Mouse (Mus musculus) spleen, postnatal 10 days (tissue): ENCODE measurements around the gene Gng8.

Experiments used
- DNase-seq, 2 experiments: peaks; one replicate each; pipeline ENCODE4 v3.0.0; 2021 to 2022; ENCODE audit warnings: low spot score in 2 of 2

Gng8 gene

DNA sequence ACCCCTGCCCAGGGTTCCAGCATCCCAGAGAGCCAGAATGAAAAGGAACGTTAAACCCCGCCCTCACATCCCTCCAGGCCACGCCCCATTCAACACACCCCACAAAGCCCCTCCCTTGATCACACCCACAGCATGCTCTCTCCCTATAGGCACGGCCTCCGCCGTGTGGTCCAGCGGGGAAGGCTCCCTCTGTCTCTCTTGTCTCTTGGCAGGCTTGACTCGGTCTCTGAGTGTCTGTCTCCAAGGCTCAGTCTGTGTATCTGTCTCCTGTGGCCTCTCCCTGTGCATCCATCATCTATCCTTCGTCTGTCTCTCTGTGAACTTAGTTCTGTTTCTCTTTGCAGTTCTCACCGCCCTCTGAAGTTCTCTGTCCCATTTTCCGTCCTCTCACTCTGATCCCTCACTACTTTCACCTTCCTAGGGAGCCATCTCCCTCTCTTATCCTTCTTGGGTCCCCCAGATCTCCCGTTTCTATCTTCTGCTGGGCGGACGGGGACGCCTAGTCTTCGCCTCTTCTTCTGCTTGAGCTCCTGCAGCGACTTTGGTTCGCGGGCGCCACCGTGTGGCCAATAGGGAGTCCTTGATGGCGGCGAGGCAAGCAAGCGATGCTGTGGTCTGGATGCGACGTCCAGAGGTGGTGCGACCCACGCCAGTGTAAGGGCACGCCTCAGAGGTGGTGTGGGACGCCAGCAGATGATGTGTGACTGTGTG lies at the start of gene Gng8:
Gene Gng8 (plus strand): TSS at position 146 of the 711 bp plus-strand sequence.
- peak; percentile 76 to 91 for DNase-seq

DNA sequence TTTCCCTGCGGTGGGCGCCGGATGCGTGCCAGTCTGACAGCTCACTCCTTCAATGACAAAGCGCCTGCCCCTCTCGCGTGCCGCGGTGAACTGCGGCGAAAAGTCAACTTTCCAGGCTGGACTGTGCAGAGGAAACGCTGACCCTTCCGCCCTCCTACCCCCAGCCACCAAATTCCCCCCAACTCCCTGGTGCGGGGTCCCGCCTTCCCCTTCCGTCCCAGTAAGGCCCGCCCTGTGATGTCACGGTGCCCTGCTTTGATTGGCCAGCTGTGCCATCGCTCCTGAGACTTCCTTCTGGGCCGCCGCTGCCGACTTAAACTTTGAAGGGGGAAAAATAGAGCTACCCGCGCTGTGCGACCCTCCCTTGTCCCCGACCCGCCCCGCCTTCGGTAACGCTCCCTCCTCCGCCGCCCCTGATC lies 48.9 kb upstream of the Gng8 start, which contains the start of gene Prkd2:
Gene Prkd2 (plus strand): TSS at position 258 of the 419 bp plus-strand sequence.
- peak; percentile 90 to 92 for DNase-seq

DNA sequence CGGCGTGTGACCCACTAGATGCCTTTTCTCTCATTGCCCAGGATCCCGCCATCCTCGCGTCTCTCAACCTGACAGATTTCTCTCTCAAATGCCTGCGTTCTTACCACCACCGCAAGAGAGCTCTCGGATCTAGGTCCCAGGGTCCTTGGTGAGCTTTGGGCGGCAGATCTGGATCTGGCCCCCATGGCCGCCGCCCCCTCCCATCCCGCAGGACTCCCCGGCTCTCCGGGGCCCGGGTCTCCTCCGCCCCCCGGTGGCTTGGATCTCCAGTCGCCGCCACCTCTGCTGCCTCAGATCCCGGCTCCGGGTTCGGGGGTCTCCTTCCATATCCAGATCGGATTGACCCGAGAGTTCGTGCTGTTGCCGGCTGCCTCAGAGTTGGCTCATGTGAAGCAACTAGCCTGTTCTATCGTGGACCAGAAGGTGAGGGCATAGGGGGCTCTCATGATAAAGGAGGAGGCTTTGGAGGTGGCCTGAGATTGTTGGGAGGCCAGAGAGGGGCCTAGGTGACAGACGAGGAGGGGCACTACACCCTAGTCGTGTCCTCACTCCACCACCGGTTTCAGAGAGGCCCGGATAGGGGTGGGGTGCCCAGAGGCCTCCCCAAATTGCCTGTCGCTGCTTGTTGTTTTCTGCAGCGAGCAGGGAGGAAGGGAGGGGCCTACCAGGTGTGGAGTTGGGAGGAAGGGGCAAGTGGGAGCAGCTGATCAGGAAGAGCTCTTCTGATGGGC lies 48.0 kb upstream of the Gng8 start:
- peak; percentile 64 to 65 for DNase-seq

DNA sequence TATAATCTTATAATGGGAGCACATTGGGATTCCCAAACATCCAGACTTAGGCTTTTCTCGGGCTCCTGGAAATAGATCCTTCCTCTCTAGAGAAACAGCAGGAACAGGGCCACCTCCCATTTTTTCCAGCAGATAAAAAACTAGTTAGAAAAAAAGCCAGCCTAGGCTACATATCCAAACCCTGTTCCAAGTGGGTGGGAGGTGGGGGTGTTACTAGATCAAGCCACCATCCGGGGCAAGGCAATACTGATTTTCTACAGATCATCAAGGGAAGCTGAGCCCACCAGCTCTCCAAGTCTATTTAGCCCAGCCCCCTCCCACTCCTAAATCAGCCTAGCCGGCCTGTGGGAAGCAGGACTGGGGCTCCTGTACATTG lies 46.9 kb upstream of the Gng8 start:
- no peak for DNase-seq

DNA sequence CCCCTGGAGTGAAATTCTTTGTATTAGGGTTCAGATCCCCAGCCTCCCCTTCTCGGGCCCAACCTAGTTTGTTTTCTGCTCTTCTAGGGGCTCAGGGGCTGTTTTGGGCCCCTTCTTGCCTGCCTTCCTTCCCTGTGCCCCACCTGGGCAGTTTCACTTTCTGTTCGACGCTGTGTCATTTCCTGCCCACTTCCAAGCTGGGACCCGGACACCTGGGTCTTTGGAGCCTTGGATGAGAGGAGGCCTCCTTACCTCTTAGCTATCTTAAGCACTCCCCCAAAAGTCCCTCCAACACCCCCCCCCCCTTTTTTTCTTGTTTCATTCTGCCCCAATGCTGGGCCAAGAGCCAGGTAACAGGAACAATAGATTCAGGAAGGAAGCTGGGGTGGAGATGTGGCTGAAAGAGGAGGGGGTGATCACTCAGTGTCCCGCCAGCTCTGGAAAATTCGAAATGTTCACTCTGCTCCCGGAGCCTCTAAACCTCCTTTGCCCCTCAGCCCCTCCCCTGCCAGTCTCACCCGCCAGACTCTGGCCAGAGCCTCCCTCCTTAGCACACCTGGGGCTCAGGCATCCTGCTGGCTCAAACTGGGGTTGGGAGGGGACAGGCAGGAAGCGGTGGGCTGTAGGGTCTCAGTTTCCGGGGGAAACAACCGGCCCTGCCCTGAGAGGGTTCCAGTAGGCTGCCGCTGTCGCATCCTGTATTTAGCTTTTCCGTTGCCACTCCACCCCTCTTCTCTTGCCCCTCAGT lies 46.3 kb upstream of the Gng8 start:
- DNase-seq: peak; percentile 57 to 59

DNA sequence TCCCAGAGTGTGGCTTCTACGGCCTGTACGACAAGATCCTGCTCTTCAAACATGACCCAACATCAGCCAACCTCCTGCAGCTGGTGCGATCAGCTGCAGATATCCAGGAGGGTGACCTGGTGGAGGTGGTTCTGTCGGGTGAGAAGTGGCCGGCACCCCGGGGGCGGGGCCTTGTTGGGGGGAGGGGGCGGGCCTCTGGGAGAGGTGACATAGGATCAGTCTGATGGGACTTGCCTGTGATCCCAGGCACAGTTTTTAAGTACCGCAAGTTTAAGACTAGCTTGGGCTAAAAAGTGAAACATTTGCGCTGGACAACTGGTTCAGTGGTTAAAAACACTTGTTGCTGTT lies 45.8 kb upstream of the Gng8 start:
- DNase-seq: no peak

DNA sequence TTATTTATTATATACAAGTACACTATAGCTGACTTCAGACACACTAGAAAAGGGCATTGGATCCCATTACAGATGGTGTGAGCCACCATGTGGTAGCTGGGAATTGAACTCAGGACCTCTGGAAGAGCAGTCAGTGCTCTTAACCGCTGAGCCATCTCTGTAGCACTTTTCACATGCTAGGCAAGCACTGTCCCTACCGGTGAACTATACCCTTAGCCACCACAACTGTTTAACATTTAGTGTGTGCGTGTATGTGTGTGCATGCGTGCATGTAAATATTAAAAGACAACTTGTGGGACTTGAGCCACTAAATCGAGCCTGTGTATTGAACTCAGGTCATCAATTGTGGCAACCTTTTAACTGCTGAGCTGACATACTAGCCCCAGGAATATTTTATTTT lies 44.8 kb upstream of the Gng8 start:
- no peak for DNase-seq

DNA sequence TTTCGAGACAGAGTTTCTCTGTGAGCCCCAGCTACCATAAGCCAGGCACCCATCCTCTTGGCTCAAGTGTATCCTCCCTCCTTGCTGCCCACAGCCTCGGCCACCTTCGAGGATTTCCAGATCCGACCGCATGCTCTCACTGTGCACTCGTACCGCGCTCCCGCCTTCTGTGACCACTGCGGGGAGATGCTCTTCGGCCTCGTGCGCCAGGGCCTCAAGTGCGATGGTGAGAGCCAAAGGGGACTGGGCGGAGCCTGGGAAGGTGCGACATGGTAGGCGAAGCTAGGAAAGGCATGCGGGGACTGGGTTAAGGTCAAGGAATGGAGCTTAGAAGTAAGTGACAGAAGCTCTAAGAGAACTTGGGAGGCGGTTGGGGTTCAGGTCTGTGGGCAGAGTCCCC lies 44.1 kb upstream of the Gng8 start:
- DNase-seq: no peak

DNA sequence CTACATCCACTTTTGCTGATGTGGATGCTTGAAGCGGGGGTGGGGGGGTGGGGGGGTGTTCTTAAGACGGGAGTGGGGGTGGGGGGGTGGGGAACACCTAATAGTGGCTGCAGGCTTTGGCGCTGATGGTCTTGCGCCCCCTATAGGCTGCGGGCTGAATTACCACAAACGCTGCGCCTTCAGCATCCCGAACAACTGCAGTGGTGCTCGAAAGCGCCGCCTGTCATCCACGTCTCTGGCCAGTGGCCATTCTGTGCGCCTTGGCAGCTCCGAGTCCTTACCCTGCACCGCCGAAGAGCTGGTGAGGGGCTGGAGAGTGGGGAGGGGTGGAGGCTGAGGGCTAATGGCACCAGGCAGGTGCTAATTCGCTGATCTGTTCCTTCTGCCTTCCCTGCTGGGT lies 43.0 kb upstream of the Gng8 start:
- DNase-seq: peak in 1 of 2 experiments; percentile 64

DNA sequence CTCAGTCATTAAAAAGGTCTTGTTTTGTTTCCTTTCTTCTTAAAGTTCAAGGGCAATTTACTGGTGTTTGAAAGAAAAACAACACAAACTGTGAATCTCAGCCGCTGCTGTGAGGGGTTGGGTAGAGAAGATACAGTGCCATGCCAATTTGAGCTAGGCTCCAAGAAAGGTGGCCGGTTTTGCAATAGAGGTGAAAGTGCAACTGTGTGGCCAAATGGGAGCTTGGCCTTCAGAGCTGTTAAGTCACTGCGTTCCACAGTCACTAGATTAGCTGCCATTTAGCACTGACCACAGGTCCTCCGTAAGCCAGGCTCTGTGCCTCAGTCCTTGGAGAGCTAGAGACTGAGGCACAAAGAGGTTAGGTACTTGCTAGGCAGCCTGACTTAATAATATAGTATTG lies 40.0 kb upstream of the Gng8 start:
- DNase-seq: no peak

DNA sequence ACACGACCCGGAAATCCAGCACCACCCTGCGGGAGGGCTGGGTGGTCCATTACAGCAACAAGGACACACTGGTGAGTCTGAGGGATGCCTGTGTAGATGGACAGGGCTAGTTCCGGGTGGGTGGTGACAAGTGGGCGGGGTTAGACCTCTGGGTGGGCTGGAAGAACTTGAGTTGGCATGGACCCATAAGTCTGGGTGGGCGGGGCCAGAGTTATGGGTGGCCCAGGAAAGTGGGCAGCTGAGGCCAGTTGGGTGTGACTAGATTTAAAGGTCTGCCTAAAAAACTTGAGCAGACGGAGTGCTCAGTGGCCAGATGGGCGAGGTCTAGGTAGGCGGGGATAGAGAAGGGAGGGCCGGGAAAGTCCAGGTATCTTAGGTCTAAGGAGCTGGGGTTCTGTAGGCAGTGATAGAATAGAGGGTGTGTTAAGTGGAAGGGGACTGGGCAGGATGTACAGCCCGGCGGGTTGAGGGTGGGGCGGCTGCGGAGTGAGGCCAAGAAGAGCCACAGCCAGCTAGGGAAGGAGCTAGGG lies 38.2 kb upstream of the Gng8 start:
- no peak for DNase-seq

DNA sequence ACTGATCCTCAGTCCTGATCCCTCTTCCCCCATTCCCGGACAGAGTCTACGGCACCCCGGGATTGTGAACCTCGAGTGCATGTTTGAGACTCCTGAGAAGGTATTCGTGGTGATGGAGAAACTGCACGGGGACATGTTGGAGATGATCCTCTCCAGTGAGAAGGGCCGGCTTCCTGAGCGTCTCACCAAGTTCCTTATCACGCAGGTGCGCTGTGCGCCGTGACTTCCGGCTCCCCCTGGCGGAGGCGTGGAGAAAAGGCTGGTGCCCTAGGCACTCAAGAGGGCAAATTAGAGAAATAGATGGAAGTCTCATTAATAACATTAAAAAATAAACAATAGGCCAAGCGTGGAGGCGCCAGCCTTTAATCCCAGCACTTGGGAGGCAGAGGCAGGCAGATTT lies 33.2 kb upstream of the Gng8 start:
- DNase-seq: peak in 1 of 2 experiments; percentile 74

DNA sequence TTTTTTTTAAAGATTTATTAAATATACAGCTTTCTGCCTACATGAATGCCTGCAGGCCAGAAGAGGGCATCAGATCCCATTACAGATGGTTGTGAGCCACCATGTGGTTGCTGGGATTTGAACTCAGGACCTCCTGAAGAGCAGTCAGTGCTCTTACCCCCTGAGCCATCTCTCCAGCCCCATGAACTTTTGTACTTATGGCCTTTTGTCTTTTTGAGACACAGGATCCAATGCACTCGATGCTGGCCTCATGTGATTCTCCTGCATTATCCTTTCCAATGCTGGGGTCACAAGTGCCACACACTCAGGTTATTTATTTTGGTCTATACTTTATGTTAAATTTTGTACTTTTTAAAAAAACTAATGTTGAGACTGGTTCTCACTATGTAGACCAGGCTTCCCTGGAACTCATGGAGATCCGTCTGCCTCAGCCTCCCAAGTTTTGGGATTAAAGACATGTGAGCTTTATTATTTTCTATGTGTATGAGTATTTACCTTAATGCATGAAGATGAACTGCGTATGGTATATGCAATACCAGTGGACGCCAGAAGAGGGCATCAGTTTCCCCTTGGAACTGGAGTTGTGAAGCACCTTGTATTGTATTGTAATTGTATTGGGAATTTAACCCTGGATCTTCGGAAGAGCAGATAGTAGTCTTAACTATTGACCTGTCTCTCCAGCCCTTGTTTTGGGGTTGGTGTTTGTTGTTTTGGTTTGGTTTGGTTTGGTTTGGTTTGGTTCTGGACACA lies 31.5 kb upstream of the Gng8 start:
- peak; percentile 47 to 74 for DNase-seq

DNA sequence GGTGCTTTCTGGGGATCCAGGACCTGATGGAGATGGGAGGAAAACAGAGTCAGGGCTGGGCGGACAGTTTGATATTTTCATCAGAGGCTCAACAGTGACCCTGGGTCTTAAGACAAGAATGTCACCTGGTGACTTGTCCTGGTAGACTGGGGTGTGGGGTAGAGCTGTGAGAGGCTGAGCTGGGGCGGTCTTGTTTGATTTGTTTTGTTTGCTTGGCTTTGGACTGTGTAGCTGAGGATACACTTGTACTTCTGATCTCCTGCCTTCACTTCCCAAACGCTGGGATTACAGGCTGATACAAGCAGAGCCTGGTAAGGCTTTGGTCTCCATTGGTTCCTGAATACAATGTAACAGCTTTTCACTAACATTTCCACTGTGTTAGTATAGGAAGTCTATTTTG lies 24.1 kb upstream of the Gng8 start:
- DNase-seq: no peak

DNA sequence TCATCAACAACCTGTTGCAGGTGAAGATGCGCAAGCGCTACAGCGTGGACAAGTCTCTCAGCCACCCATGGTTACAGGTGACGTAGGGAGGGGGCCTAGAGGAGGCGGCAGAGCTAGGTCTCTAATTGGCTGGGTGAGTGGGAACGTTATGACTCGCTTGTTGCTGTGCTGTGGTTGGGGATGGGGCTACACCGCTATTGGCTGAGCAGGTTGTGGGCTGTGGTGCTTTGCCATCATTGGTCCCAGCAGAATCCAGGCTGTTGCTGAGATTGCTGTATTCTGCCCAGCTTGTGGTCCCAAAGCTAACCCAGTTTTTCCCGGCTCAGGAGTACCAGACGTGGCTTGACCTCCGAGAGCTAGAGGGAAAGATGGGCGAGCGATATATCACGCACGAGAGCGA lies 22.1 kb upstream of the Gng8 start:
- no peak for DNase-seq

DNA sequence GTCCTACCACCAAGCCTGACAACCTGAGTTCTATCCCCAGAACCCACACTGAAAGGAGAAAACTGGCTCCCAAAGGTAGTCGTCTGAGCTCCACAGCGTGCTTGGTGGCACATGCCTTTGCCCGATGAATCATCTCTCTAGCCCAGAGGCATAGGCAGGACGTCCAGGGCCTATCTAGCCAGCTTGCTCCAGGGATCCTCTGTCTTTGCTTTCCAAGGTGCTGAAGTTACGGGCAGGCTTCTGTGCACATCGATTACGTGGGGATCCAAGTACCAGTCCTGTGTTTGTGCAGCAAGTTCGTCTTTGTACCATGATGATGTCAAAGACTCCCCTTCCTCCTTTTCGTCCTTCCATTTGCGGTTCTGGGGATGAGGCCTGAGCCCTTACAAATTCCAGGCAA lies 20.0 kb upstream of the Gng8 start:
- no peak for DNase-seq

DNA sequence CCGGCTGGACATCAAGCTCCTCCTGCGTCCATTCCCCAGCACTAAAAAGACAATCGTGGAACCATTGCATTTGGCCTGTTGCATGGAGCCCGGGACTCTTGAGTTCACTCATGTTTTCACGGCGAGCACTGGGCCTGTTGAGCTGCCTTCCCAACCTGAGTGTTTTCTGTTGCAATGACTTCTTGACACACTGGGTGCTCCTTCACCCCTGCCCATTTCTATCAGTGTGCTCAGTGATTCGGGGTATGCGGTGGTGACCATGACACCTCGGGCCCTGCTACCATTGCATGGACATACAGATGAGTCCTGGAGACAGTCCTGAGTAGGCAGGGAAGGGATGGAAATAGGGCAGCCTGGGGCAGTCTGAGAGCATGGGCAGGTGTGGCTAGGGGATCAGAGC lies 19.1 kb upstream of the Gng8 start:
- DNase-seq: no peak

DNA sequence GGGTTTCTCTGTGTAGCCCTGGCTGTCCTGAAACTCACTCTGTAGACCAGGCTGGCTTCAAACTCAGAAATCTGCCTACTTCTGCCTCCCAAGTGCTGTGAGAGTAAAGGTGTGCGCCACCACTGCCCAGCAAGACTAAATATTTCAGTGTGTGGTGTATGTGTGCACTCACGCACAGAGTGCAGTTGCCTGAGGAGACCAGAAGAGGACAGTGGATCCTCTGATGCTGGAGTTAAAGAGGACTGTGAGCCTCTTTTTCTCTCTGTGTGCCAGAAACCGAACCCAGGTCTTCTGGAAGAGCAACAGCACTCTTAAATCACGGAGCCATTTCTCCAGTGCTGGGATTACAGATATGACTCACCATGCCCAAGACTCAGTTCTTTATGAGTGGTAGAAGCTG lies 18.2 kb upstream of the Gng8 start:
- no peak for DNase-seq

DNA sequence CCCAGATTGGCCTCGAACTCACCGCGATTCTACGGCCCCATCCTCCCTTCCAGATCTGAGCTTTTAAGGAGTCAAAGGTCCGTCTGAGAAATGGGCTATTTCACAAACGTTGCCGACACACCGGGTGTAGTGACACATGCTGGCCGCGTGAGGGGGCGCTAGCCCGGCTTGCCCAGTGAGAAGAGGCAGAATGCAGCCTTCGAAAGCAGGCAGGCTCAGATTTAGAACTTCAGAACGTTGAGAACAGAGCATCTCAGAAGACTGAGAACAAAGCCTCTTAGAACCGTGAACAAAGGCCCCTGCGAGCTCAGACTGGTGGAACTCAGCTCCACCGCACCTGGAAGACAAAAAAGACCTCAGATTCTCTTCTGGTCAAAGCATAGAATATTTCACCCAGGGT lies 17.4 kb upstream of the Gng8 start:
- peak; percentile 68 to 87 for DNase-seq

DNA sequence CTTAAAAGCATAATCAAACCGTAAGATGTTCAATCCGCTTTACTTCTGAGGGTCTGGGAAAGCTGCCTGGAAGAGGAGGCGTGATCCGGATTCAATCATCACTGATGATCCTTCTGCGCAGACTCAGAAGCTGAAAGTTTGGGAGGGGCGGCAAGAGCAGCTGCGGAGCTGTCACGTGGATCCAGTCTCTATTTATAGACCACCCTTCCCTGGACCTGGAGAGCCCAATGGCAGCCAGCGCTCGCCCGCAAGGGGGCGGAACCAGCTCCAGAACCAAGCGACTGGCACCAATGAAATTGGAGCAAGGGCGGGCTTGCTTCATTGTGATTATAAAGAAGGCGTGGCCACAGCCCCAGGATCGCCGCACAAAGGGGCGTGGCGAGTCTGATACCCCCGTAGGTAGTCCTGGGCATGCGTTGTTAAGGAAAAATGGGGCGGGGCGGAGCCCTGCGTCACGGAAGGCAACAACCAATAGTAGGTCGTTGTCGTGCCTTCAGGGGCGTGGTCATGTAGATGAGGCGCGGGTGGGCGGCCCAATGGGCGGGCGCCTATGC lies 16.8 kb upstream of the Gng8 start:
- peak; percentile 95 to 98 for DNase-seq

DNA sequence AGATGAGACGGTGACA lies 16.5 kb upstream of the Gng8 start, which contains the start of gene Dact3:
Gene Dact3 (plus strand): TSS at position 8 of the 16 bp plus-strand sequence.
- no peak for DNase-seq

DNA sequence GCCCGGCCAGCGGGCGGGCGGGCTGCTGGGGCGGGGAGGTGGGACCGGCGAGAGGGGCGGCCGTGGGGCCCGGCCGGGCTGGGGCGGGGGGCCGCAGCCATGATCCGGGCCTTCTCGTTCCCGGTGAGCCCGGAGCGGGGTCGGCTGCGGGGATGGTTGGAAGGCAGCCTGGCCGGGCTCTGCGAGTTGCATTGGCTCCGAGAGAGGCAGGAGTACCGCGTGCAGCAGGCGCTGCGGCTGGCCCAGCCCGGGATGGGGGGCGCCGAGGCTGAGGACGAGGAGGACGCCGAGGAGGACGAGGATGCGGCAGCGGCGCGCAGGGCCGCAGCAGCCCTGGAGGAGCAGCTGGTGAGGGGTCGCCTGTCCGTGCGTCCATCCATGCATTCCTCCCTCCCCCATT lies 16.3 kb upstream of the Gng8 start:
- DNase-seq: no peak
